Mouse (Mus musculus): ENCODE measurements at regions not wholly inside any gene's neighbourhood (a gene's known extent, or its start where the extent isn't known, plus 50 kb on each side); places are given as distances from the start of the nearest gene placed in this dataset.

GRCm38 (mm10) chr17:41629691-41630090, 686.1 kb upstream of the Ptchd4 start:
- DNase-seq (ENCODE audit: low spot score) = no peak

GRCm38 (mm10) chr17:41627576-41627975, 688.2 kb upstream of the Ptchd4 start:
- Histone ChIP-seq H3K9me3 (ENCODE audit: low read length) (no peaks in the 10 kb centered on the region), H3K4me1 (ENCODE audit: insufficient read depth, low read length) (no peaks in the 10 kb centered on the region), H3K4me2 (ENCODE audit: low read depth, low read length, poor library complexity, severe bottlenecking) (no peak overlapping the region), H3K27me3 (ENCODE audit: insufficient read depth, low read length) (no peaks in the 10 kb centered on the region), H3K36me3 (ENCODE audit: insufficient read depth, low read length) (no peaks in the 10 kb centered on the region), H3K4me3 (ENCODE audit: low read depth, low read length) (no peak overlapping the region), H3K9ac (replicated peaks; ENCODE audit: low read length, poor library complexity, severe bottlenecking) (no peak overlapping the region), H3K27ac (ENCODE audit: low read depth, low read length) (no peak overlapping the region)
- DNase-seq (ENCODE audit: low spot score) = peak; percentile 56
- no peak for ATAC-seq (ENCODE audit: low FRiP score)
- no peak for TF ChIP-seq CTCF (IDR thresholded peaks at IDR 0.05)

More at GRCm38 (mm10) chr17:41629691-41630090, 686.1 kb upstream of the Ptchd4 start:
- 54% methylated on average over 1 of the region's 1 CpGs for WGBS
- H3K36me3 ChIP-seq (ENCODE audit: insufficient read depth, low read length) = no peaks in the 10 kb centered on the region
- TF ChIP-seq CTCF (IDR thresholded peaks at IDR 0.05) = no peak
- H3K27me3 ChIP-seq (ENCODE audit: insufficient read depth, low read length) = no peaks in the 10 kb centered on the region
- no peak overlapping the region for H3K4me3 ChIP-seq (ENCODE audit: low read depth, low read length)
- no peak overlapping the region for H3K9ac ChIP-seq (replicated peaks; ENCODE audit: low read length, poor library complexity, severe bottlenecking)
- no peak overlapping the region for H3K4me2 ChIP-seq (ENCODE audit: low read depth, low read length, poor library complexity, severe bottlenecking)
- no peaks in the 10 kb centered on the region for H3K9me3 ChIP-seq (ENCODE audit: low read length)
- no peaks in the 10 kb centered on the region for H3K4me1 ChIP-seq (ENCODE audit: insufficient read depth, low read length)
- no peak for ATAC-seq (ENCODE audit: low FRiP score)
- no peak overlapping the region for H3K27ac ChIP-seq (ENCODE audit: low read depth, low read length)

GRCm38 (mm10) chr17:41594431-41594830, 659.6 kb upstream of the Cenpq start:
- Histone ChIP-seq H3K9me3 (ENCODE audit: low read length) (no peaks in the 10 kb centered on the region), H3K4me2 (ENCODE audit: low read depth, low read length, poor library complexity, severe bottlenecking) (no peak overlapping the region), H3K4me3 (ENCODE audit: low read depth, low read length) (no peak overlapping the region), H3K27ac (ENCODE audit: low read depth, low read length) (no peak overlapping the region), H3K27me3 (ENCODE audit: insufficient read depth, low read length) (no peaks in the 10 kb centered on the region), H3K9ac (replicated peaks; ENCODE audit: low read length, poor library complexity, severe bottlenecking) (no peak overlapping the region), H3K4me1 (ENCODE audit: insufficient read depth, low read length) (no peaks in the 10 kb centered on the region), H3K36me3 (ENCODE audit: insufficient read depth, low read length) (no peaks in the 10 kb centered on the region)
- ATAC-seq (ENCODE audit: low FRiP score) (no peak), DNase-seq (ENCODE audit: low spot score) (no peak)
- TF ChIP-seq CTCF (IDR thresholded peaks at IDR 0.05) = no peak
- WGBS = 87% methylated on average over 1 of the region's 1 CpGs

Measured in midbrain, postnatal 0 days (tissue).